Mouse (Mus musculus) mouse embryonic stem cell (cell line): ENCODE results near the gene Mrgprd.

Source experiments
- in situ Hi-C, 2 experiments: fragments of 300-500 bp; cut with MboI; formaldehyde crosslinking; loops; 1 replicate in 1 of 2; 3 replicates in 1 of 2; pipeline ENCODE4 v1.14.3; 2019 to 2020; ENCODE audit warnings: low sequenced_read_pairs in 2 of 2, low pct_unique_long_range_greater_than_20kb in 1 of 2, mixed read lengths in 1 of 2; ENCODE audit not compliant: unreplicated experiment in 1 of 2

Gene Mrgprd

GRCm38 (mm10) chr7:145314785-145315411, at the start of gene Mrgprd:
Gene Mrgprd, plus strand, starts transcription at chr7:145314835.
- in situ Hi-C loops, result no loop called here

- in situ Hi-C loops, result no loop called here
These were observed 48.6 kb upstream of the Mrgprd start for GRCm38 (mm10) chr7:145266011-145266410.

GRCm38 (mm10) chr7:145268890-145269289, 45.7 kb upstream of the Mrgprd start:
- in situ Hi-C loops, result no loop called here

- in situ Hi-C loops, result no loop called here
These were observed 43.7 kb upstream of the Mrgprd start for GRCm38 (mm10) chr7:145270955-145271354.

GRCm38 (mm10) chr7:145275488-145275887, 39.1 kb upstream of the Mrgprd start:
- in situ Hi-C loops, result no loop called here

- in situ Hi-C loops, result no loop called here
These were observed 33.2 kb upstream of the Mrgprd start for GRCm38 (mm10) chr7:145281396-145281795.

GRCm38 (mm10) chr7:145283041-145283440, 31.6 kb upstream of the Mrgprd start:
- in situ Hi-C loops, result no loop called here

GRCm38 (mm10) chr7:145283487-145284187, 31.0 kb upstream of the Mrgprd start, which contains the start of gene Tpcn2:
Gene Tpcn2, minus strand, starts transcription at chr7:145284011.
- in situ Hi-C loops, result no loop called here

- in situ Hi-C loops, result no loop called here
These were observed 30.3 kb upstream of the Mrgprd start for GRCm38 (mm10) chr7:145284293-145284692.

- in situ Hi-C loops, result no loop called here
These were observed 29.2 kb upstream of the Mrgprd start for GRCm38 (mm10) chr7:145285476-145285875.

- in situ Hi-C loops, result no loop called here
These were observed 27.2 kb upstream of the Mrgprd start for GRCm38 (mm10) chr7:145287410-145287809.

GRCm38 (mm10) chr7:145289302-145289701, 25.3 kb upstream of the Mrgprd start:
- in situ Hi-C loops, result no loop called here

GRCm38 (mm10) chr7:145291847-145292246, 22.8 kb upstream of the Mrgprd start:
- in situ Hi-C loops, result no loop called here

- in situ Hi-C loops, result no loop called here
These were observed 21.9 kb upstream of the Mrgprd start for GRCm38 (mm10) chr7:145292726-145293125.

GRCm38 (mm10) chr7:145293859-145294258, 20.8 kb upstream of the Mrgprd start:
- in situ Hi-C loops, result no loop called here

GRCm38 (mm10) chr7:145298666-145299490, 15.8 kb upstream of the Mrgprd start:
- in situ Hi-C loops, result no loop called here

GRCm38 (mm10) chr7:145299562-145300320, 14.9 kb upstream of the Mrgprd start:
- in situ Hi-C loops, result no loop called here

GRCm38 (mm10) chr7:145300321-145301007, 14.2 kb upstream of the Mrgprd start, which contains the start of gene Mrgprf:
Gene Mrgprf, plus strand, starts transcription at chr7:145300828.
- in situ Hi-C loops, result no loop called here
